Mouse (Mus musculus) lung, postnatal 0 days (tissue): ENCODE measurements around the gene Slc22a18. TPM values are rescaled to one million over a fixed set of nuclear protein-coding genes. Genes with fewer than 3 reads are reported as not detected.

Experiments
- ATAC-seq: fragments of 200-750 bp; cut with Nextera tagmentation; 2 replicates; pipeline ENCODE4 v1.8.0; 2017; ENCODE audit warnings: moderate library complexity
- DNase-seq: peaks from one replicate; pipeline ENCODE4 v3.0.0-alpha.2; 2016; ENCODE audit warnings: low spot score
- H3K27ac ChIP-seq: fragments of 300-500 bp; sonication (generic); 2 replicates; pipeline ENCODE4 v1.5.1; 2014; ENCODE audit warnings: antibody characterized with exemption, mild to moderate bottlenecking, low read length, mixed read lengths
- H3K27me3 ChIP-seq: fragments of 300-500 bp; sonication (generic); replicated peaks from 2 replicates; pipeline ENCODE4 v1.6.1; 2014; ENCODE audit warnings: low read length, mixed read lengths; ENCODE audit not compliant: insufficient read depth
- H3K36me3 ChIP-seq: fragments of 300-500 bp; sonication (generic); 2 replicates; pipeline ENCODE4 v1.6.1; 2014; ENCODE audit warnings: low read length, mixed read lengths; ENCODE audit not compliant: insufficient read depth
- H3K4me1 ChIP-seq: fragments of 300-500 bp; sonication (generic); 2 replicates; pipeline ENCODE4 v1.6.1; 2014; ENCODE audit warnings: antibody characterized with exemption, low read depth, low read length, mixed read lengths; ENCODE audit not compliant: insufficient read depth
- H3K4me2 ChIP-seq: fragments of 300-500 bp; sonication (generic); replicated peaks from 2 replicates; pipeline ENCODE4 v1.6.1; 2014; ENCODE audit warnings: low read depth, mild to moderate bottlenecking, low read length, moderate library complexity, mixed read lengths
- H3K4me3 ChIP-seq: fragments of 300-500 bp; sonication (generic); 2 replicates; pipeline ENCODE4 v1.5.1; 2014; ENCODE audit warnings: low read depth, low read length
- H3K9ac ChIP-seq: fragments of 300-500 bp; sonication (generic); replicated peaks from 2 replicates; pipeline ENCODE4 v1.6.1; 2014; ENCODE audit warnings: low read depth, mild to moderate bottlenecking
- H3K9me3 ChIP-seq: fragments of 300-500 bp; sonication (generic); 2 replicates; pipeline ENCODE4 v1.6.1; 2016; ENCODE audit warnings: low read length, mixed read lengths
- CTCF ChIP-seq: IDR thresholded peaks from 2 replicates; pipeline ENCODE4 v1.5.1; 2016; ENCODE audit warnings: antibody characterized with exemption, mild to moderate bottlenecking
- EP300 ChIP-seq: IDR thresholded peaks from 2 replicates; pipeline ENCODE4 v1.6.1; 2016; ENCODE audit warnings: antibody characterized with exemption, mild to moderate bottlenecking, control low read depth
- WGBS: fragments of 180-500 bp; shearing (Covaris S2); extraction: QIAGEN DNeasy Blood & Tissue Kit; methylation state at CpG from one replicate; pipeline ENCODE4 v1.1.7; 2014; 5-methylcytosine and 5-hydroxymethylcytosine counted together
- polyA plus RNA-seq: library from polyadenylated mRNA; unstranded; fragments of >200 nt; fragmentation: Nextera tagmentation; extraction: Ambion mirVana; gene quantifications from 2 replicates; pipeline ENCODE4 v1.2.1, GENCODE M21; 2015

The Slc22a18 gene
- polyA plus RNA-seq, 1 experiment from 2014 or later: 4.4 TPM

DNA sequence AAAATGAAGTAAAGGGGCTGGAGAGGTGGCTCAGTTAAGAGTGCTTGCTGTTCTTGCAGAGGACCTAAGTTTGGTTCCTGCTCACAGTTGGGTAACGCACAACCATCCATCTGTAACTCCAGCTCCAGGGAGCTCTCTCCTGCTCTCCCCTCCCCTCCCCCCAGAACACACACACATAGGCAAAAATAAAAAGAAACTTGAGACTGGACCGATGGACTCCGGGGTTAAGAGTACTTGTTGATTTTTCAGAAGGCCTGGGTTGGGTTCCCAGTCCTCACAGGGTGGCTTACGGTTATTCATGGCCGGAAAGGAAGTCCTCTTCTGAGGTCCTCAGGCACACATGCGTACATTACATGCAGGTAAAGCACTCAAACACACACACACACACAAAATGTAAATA lies 30.4 kb downstream of the Slc22a18 start:
- Histone ChIP-seq H3K9ac (no peak overlapping the region), H3K4me2 (no peak overlapping the region), H3K9me3 (no peaks in the 10 kb centered on the region), H3K36me3 (no peaks in the 10 kb centered on the region), H3K4me1 (no peaks in the 10 kb centered on the region), H3K27me3 (0 out of 2 replicates have a peak, but pooled peaks cover 17% of the 10 kb centered on the region), H3K4me3 (no peak overlapping the region), H3K27ac (no peak overlapping the region)
- DNase-seq (no peak), ATAC-seq (no peak)
- TF ChIP-seq CTCF: no peak
- no peak for TF ChIP-seq EP300
- 63% methylated on average over 6 of the region's 6 CpGs for WGBS

DNA sequence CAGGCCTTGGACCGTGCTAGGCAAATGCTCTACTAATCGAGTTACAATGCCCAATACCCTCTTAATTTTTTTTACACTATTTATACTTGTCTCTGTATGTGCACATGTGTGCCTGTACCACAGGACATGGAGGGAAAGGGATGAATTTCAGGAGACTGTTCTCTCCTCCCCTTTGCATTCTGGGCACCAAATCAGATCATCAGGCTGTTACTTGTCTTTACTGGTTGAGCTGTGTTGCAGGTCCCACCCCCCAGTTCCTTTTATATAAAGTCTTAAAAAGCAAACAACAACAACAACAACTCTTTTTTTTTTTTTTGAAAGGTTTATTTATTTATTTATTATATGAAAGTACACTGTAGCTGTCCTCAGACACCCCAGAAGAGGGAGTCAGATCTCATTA lies 31.9 kb downstream of the Slc22a18 start:
- no peak for ATAC-seq
- no peak overlapping the region for H3K4me2 ChIP-seq
- no peak overlapping the region for H3K4me3 ChIP-seq
- TF ChIP-seq CTCF: no peak
- TF ChIP-seq EP300: no peak
- H3K27ac ChIP-seq: no peak overlapping the region
- H3K36me3 ChIP-seq: no peaks in the 10 kb centered on the region
- H3K27me3 ChIP-seq: 0 out of 2 replicates have a peak, but pooled peaks cover 17% of the 10 kb centered on the region
- no peak overlapping the region for H3K9ac ChIP-seq
- no peaks in the 10 kb centered on the region for H3K9me3 ChIP-seq
- H3K4me1 ChIP-seq: no peaks in the 10 kb centered on the region
- DNase-seq: no peak
- WGBS: 87% methylated on average over 2 of the region's 2 CpGs

GRCm38 (mm10) chr7:143505823-143506222 lies 32.3 kb downstream of the Slc22a18 start:
- Histone ChIP-seq H3K4me2 (no peak overlapping the region), H3K4me3 (no peak overlapping the region), H3K9me3 (no peaks in the 10 kb centered on the region), H3K36me3 (no peaks in the 10 kb centered on the region), H3K4me1 (no peaks in the 10 kb centered on the region), H3K27me3 (0 out of 2 replicates have a peak, but pooled peaks cover 15% of the 10 kb centered on the region), H3K27ac (no peak overlapping the region), H3K9ac (no peak overlapping the region)
- peak; percentile 72 for DNase-seq
- WGBS: 31% methylated on average over 11 of the region's 11 CpGs
- peak; percentile 71 for TF ChIP-seq CTCF
- no peak for TF ChIP-seq EP300
- ATAC-seq: no peak

DNA sequence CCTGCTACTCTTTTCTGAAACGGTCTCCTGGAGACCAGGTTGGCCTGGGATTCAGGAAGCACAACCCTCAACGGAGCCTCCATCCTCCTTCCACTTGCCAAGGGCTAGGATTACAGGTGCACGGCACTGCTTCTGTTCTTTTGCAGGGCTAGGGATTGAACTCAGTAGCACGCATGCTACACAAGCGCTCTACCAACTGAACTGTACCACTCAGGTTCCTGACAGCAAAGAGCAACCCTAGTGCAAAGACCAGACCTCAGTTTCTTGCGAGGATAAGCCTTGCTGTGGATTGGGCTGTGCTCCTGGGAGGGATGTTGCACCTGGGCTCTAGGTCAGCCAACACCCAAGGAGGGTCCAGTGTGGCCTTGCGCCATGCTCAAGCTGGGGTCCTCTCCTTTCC lies 32.7 kb downstream of the Slc22a18 start:
- H3K27me3 ChIP-seq: 0 out of 2 replicates have a peak, but pooled peaks cover 14% of the 10 kb centered on the region
- no peaks in the 10 kb centered on the region for H3K9me3 ChIP-seq
- TF ChIP-seq EP300 (no peak), CTCF (no peak)
- H3K36me3 ChIP-seq: no peaks in the 10 kb centered on the region
- WGBS: 69% methylated on average over 7 of the region's 7 CpGs
- H3K9ac ChIP-seq: no peak overlapping the region
- H3K4me1 ChIP-seq: no peaks in the 10 kb centered on the region
- DNase-seq: no peak
- no peak overlapping the region for H3K4me3 ChIP-seq
- ATAC-seq: no peak
- H3K4me2 ChIP-seq: no peak overlapping the region
- no peak overlapping the region for H3K27ac ChIP-seq

- H3K27ac ChIP-seq: no peak overlapping the region
- H3K27me3 ChIP-seq: 0 out of 2 replicates have a peak, but pooled peaks cover 11% of the 10 kb centered on the region
- H3K4me3 ChIP-seq: no peak overlapping the region
- ATAC-seq: peak; percentile 27; the same call in 1 of the 2 replicates
- no peaks in the 10 kb centered on the region for H3K4me1 ChIP-seq
- DNase-seq: peak; percentile 57
- no peaks in the 10 kb centered on the region for H3K36me3 ChIP-seq
- no peak overlapping the region for H3K4me2 ChIP-seq
- TF ChIP-seq CTCF: peak; percentile 88
- TF ChIP-seq EP300: no peak
- no peak overlapping the region for H3K9ac ChIP-seq
- 28% methylated on average over 7 of the region's 7 CpGs for WGBS
- no peaks in the 10 kb centered on the region for H3K9me3 ChIP-seq
Observed at GRCm38 (mm10) chr7:143506675-143507074, 33.1 kb downstream of the Slc22a18 start.

GRCm38 (mm10) chr7:143509566-143509965 lies 36.0 kb downstream of the Slc22a18 start:
- Histone ChIP-seq H3K27ac (no peak overlapping the region), H3K36me3 (peaks cover 14% of the 10 kb centered on the region; the same call in 1 of the 2 replicates), H3K4me1 (no peaks in the 10 kb centered on the region), H3K4me2 (no peak overlapping the region), H3K27me3 (no peaks in the 10 kb centered on the region), H3K9ac (no peak overlapping the region), H3K9me3 (no peaks in the 10 kb centered on the region), H3K4me3 (no peak overlapping the region)
- no peak for TF ChIP-seq CTCF
- TF ChIP-seq EP300: no peak
- DNase-seq: no peak
- no peak for ATAC-seq
- WGBS: 69% methylated on average over 1 of the region's 1 CpGs
